Mouse (Mus musculus) embryonic fibroblast, embryonic 13.5 days (primary cell): ENCODE measurements around the gene Ears2.

Source experiments
- CTCF ChIP-seq: IDR thresholded peaks from 2 replicates; pipeline ENCODE4 v1.5.1; 2011; ENCODE audit warnings: mild to moderate bottlenecking, control low read depth, low read length, moderate library complexity, borderline replicate concordance; ENCODE audit not compliant: insufficient read depth
- POLR2A ChIP-seq: IDR thresholded peaks from 2 replicates; pipeline ENCODE4 v1.6.1; 2011; ENCODE audit warnings: low read depth, mild to moderate bottlenecking, control low read depth, low read length, moderate library complexity

DNA sequence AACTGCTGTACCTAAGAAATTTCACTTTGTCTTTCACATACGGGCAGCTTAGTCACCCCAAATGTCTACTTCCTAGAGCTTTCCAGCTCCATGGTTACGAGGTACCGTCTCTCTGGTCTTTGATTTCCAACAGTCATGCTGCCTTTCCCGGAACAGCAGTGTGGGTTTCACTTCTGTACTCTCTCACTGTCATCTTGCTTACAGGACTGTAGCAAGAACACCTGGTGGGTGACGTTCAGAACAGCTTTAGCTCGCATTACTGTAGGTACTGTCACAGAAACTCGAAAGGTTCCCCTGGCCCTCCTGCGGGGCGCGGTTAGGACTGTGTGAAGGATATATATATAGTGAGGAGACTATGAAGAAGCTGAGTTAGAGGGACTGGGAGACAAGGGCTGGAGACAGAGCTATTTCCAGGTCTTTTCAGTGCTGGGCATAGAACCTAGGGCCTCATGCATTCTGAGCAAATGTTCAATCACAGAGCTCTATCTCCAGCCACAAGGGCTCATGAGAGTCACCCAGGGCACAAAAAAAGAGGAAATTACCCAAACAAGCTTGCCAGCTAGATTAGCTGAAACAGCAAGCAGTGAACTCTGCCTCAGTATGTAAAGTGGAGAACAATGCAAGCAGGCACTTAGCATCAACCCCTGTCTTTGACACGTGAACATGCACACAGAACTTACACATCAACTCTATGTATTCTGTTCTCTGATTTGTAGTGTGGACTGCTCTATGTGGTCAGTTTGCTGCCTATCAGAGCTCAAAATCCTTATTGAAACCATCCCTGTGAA, 20.3 kb upstream of the Ears2 start:
- TF ChIP-seq CTCF, result no peak
- TF ChIP-seq POLR2A, result no peak
